Mouse (Mus musculus) C2C12 (cell line): ENCODE data around the gene Gm49358. TPM values are rescaled to one million over a fixed set of nuclear protein-coding genes. Genes with fewer than 3 reads are reported as not detected.

ENCODE experiments used
- H3K27me3 ChIP-seq: one replicate; pipeline ENCODE4 v1.6.1; 2011; ENCODE audit not compliant: control insufficient read depth, insufficient read depth, insufficient read length
- H3K36me3 ChIP-seq: one replicate; pipeline ENCODE4 v1.6.1; 2011; ENCODE audit not compliant: control insufficient read depth, insufficient read depth
- H3K4me3 ChIP-seq: one replicate; pipeline ENCODE4 v1.5.1; 2011; ENCODE audit warnings: mild to moderate bottlenecking, control low read depth; ENCODE audit not compliant: poor library complexity, insufficient read depth, severe bottlenecking
- H3K79me2 ChIP-seq: one replicate; pipeline ENCODE4 v1.6.1; 2011; ENCODE audit not compliant: control insufficient read depth, insufficient read depth
- H3K79me3 ChIP-seq: one replicate; pipeline ENCODE4 v1.6.1; 2011; ENCODE audit warnings: low read depth, control low read depth
- H3ac ChIP-seq: one replicate; pipeline ENCODE3; 2011; ENCODE audit warnings: low read depth; ENCODE audit not compliant: control insufficient read depth, insufficient read length
- CEBPB ChIP-seq: IDR thresholded peaks from one replicate; pipeline ENCODE4 v1.6.1; 2011; ENCODE audit warnings: low read depth, mild to moderate bottlenecking, control low read depth, moderate library complexity
- CTCF ChIP-seq: IDR thresholded peaks from one replicate; pipeline ENCODE4 v1.5.1; 2011; ENCODE audit not compliant: control insufficient read depth, insufficient read depth, insufficient read length
- FOSL1 ChIP-seq: IDR thresholded peaks from one replicate; pipeline ENCODE4 v1.8.0; 2011; ENCODE audit warnings: mild to moderate bottlenecking, low read length; ENCODE audit not compliant: poor library complexity, insufficient read depth, severe bottlenecking
- MAX ChIP-seq: IDR thresholded peaks from one replicate; pipeline ENCODE4 v1.6.1; 2011; ENCODE audit warnings: mild to moderate bottlenecking, control low read depth
- MYOD1 ChIP-seq: IDR thresholded peaks from one replicate; pipeline ENCODE4 v1.6.1; 2011; ENCODE audit warnings: low read depth; ENCODE audit not compliant: control insufficient read depth, insufficient read length
- MYOG ChIP-seq: IDR thresholded peaks from one replicate; pipeline ENCODE4 v1.6.1; 2011; ENCODE audit not compliant: control insufficient read depth, insufficient read length; ENCODE audit errors: extremely low read depth
- USF1 ChIP-seq: IDR thresholded peaks from one replicate; pipeline ENCODE4 v1.6.1; 2011; ENCODE audit warnings: low read depth, mild to moderate bottlenecking, control low read depth, moderate library complexity
- polyA plus RNA-seq: library from polyadenylated mRNA; unstranded; fragments of >200 nt; fragmentation: generic; extraction: Trizol; gene quantifications from one replicate; pipeline ENCODE4 v1.2.1, GENCODE M21; 2012; ENCODE audit warnings: missing spikeins

Gene Gm49358
- polyA plus RNA-seq, 1 experiment = not detected

DNA sequence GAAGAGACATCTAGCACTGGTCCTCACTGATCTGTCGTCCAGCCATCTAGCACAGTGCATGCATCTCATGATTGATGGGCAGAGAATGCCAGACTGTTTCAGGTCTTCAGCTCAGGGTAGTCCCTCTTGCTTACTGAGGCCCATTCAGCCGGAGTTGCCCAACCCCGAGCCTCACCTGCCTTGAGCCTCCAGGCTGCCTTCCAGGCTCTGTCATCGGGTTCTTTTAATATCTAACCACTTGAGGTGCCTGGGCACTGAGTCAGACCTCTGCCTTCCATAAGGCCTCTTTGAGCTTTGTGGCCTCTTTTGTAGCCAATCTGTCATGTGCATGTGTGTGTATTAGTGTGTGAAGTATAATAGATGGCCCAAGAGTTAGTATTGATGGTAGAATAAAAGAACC is 85.7 kb downstream of the Gm49358 start:
- no peak for TF ChIP-seq MAX
- no peak for TF ChIP-seq MYOG
- TF ChIP-seq MYOD1 = no peak
- TF ChIP-seq CEBPB = no peak
- TF ChIP-seq FOSL1 = no peak
- no peak for TF ChIP-seq CTCF
- no peak for TF ChIP-seq USF1
- Histone ChIP-seq H3K36me3 (no peaks in the 10 kb centered on the region), H3K27me3 (no peaks in the 10 kb centered on the region), H3K79me2 (no peaks in the 10 kb centered on the region), H3K4me3 (no peak overlapping the region), H3K79me3 (no peaks in the 10 kb centered on the region), H3ac (no peak overlapping the region)

GRCm38 (mm10) chr10:86852160-86852559 is 88.4 kb downstream of the Gm49358 start:
- no peak overlapping the region for H3ac ChIP-seq
- H3K36me3 ChIP-seq = no peaks in the 10 kb centered on the region
- H3K79me2 ChIP-seq = no peaks in the 10 kb centered on the region
- no peak for TF ChIP-seq CEBPB
- TF ChIP-seq MAX = no peak
- TF ChIP-seq CTCF = no peak
- TF ChIP-seq MYOD1 = no peak
- no peak for TF ChIP-seq FOSL1
- TF ChIP-seq USF1 = no peak
- no peak for TF ChIP-seq MYOG
- no peaks in the 10 kb centered on the region for H3K79me3 ChIP-seq
- H3K27me3 ChIP-seq = no peaks in the 10 kb centered on the region
- H3K4me3 ChIP-seq = no peak overlapping the region

DNA sequence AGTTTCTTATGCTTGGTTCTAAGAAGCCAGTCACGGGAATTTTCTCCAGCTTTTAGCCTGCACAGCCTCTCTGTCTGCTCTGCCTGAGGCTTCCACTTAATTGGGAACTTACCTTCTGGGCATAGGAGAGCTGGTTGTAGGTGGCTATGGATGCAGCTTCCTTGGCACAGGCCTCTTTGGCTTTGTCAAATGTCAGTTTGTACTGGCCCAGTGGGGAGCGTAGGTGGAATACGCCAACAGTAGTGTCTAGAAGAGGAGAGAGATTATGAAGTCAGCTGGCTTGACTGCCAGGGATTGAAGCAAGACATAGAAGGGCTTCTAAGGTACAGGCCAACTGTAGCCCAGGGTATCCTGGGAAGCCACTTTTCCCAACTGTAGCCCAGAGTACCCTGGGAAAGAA is 89.7 kb downstream of the Gm49358 start:
- H3K36me3 ChIP-seq = no peaks in the 10 kb centered on the region
- H3K27me3 ChIP-seq = no peaks in the 10 kb centered on the region
- no peaks in the 10 kb centered on the region for H3K79me3 ChIP-seq
- no peak overlapping the region for H3K4me3 ChIP-seq
- H3ac ChIP-seq = no peak overlapping the region
- TF ChIP-seq MAX (no peak), CEBPB (no peak), CTCF (no peak), MYOG (no peak), USF1 (no peak), MYOD1 (no peak), FOSL1 (no peak)
- no peaks in the 10 kb centered on the region for H3K79me2 ChIP-seq

DNA sequence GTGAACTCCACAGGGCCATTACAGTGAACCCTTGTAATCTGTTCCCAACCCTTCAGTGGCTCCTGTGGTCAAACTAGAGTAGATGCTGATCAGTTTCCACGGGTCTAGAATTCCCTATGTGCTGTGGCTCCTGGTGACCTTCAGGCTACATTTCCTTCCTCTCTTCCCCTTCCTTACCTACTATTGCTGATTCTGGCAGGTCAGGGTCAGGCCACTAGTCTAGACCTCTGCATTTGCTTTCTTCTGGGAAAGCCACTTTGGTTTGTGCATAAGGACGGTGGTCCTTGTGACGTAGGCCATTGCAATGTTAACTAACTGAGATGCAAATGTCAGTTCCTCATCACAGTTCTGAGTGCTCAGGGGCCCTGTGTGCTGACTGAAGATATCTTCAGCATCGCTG is 96.6 kb downstream of the Gm49358 start:
- no peaks in the 10 kb centered on the region for H3K36me3 ChIP-seq
- H3K79me3 ChIP-seq = no peaks in the 10 kb centered on the region
- no peaks in the 10 kb centered on the region for H3K27me3 ChIP-seq
- TF ChIP-seq MYOD1 (no peak), CTCF (no peak), FOSL1 (no peak), USF1 (no peak), MYOG (no peak), CEBPB (no peak), MAX (no peak)
- no peaks in the 10 kb centered on the region for H3K79me2 ChIP-seq
- H3ac ChIP-seq = no peak overlapping the region
- no peak overlapping the region for H3K4me3 ChIP-seq

- Histone ChIP-seq H3K4me3 (no peak overlapping the region), H3K36me3 (no peaks in the 10 kb centered on the region), H3K79me2 (no peaks in the 10 kb centered on the region), H3ac (no peak overlapping the region), H3K27me3 (no peaks in the 10 kb centered on the region), H3K79me3 (no peaks in the 10 kb centered on the region)
- TF ChIP-seq CTCF (no peak), CEBPB (no peak), USF1 (no peak), MYOG (no peak), FOSL1 (no peak), MYOD1 (no peak), MAX (no peak)
Measured at GRCm38 (mm10) chr10:86862496-86862895, 98.7 kb downstream of the Gm49358 start.

- TF ChIP-seq FOSL1 (no peak), MYOG (no peak), MAX (no peak), MYOD1 (no peak), CTCF (no peak), CEBPB (no peak)
- Histone ChIP-seq H3ac (no peak overlapping the region), H3K79me2 (no peaks in the 10 kb centered on the region), H3K4me3 (no peak overlapping the region), H3K27me3 (no peaks in the 10 kb centered on the region), H3K79me3 (no peaks in the 10 kb centered on the region), H3K36me3 (no peaks in the 10 kb centered on the region)
Measured at GRCm38 (mm10) chr10:86863429-86863828, 99.7 kb downstream of the Gm49358 start.
